Mouse (Mus musculus) frontal cortex, postnatal 25 days (tissue): Measurements from ENCODE around the gene Thap11.
A peak's percentile ranks its signal among the peaks of the same experiment; 100 is the strongest.
"Not testable (repeated sequence)": the region's sequence is repeated elsewhere in the genome, so short reads cannot be mapped to it uniquely, and the experiment has no call there.

ENCODE experiments used
- DNase-seq, 2 experiments: peaks; one replicate each; pipeline ENCODE4 v3.0.0; 2022; ENCODE audit warnings: low spot score in 2 of 2

The Thap11 gene

GRCm38 (mm10) chr8:105854715-105855216 is at the start of gene Thap11:
Gene Thap11 (plus strand): TSS chr8:105855132.
- DNase-seq, result peak; percentile 82 to 83

DNA sequence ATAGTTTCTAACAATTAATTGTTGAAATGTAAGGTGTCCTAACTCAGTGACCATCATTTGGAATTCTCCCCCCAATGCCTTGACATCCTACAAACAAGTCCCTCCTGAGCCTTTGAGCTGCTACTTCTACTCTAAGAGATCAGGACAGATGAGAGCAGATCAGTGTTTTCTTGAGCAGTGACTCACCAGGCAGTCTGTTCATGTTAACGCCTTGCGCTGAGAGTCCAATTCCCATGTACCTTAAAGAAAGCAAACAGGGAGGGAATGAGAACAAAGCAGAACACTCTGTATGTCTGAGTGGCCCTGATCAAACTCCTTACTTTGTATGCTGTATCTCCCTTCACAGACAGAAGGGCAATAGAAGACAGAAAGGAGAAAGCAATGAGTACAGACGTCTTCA is 49.6 kb upstream of the Thap11 start:
- DNase-seq, result no peak

GRCm38 (mm10) chr8:105805964-105806363 is 49.0 kb upstream of the Thap11 start:
- DNase-seq, result no peak

GRCm38 (mm10) chr8:105807766-105808165 is 47.2 kb upstream of the Thap11 start:
- DNase-seq, result no peak

DNA sequence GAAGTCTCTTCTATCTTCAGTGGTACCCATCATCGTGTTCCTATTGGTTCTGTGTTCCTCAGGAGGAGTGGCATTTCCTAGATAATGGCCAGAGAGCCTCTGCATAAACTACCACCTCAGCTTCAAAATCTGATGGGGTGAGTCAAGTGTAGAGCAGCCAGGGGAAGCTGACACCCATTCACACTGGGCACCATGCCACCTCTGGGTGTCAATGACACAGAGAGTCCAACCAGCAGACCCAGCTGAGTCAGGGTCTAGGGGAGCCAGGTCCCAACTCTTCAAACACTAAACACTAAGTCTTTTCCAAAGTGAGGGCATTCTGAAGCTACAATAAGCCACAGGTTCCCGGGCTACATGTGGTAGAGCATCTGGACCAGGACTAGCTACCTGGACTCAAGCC is 46.5 kb upstream of the Thap11 start:
- no peak for DNase-seq

- no peak for DNase-seq
These were observed 44.6 kb upstream of the Thap11 start for GRCm38 (mm10) chr8:105810245-105810786.

- no peak for DNase-seq
These were observed 43.9 kb upstream of the Thap11 start for GRCm38 (mm10) chr8:105811061-105811460.

GRCm38 (mm10) chr8:105811543-105811942 is 43.4 kb upstream of the Thap11 start:
- DNase-seq, result no peak

- no peak for DNase-seq
These were observed 42.4 kb upstream of the Thap11 start for GRCm38 (mm10) chr8:105812511-105812910.

GRCm38 (mm10) chr8:105813241-105813640 is 41.7 kb upstream of the Thap11 start:
- DNase-seq, result no peak

GRCm38 (mm10) chr8:105819659-105820058 is 35.3 kb upstream of the Thap11 start:
- no peak for DNase-seq

GRCm38 (mm10) chr8:105820925-105821324 is 34.0 kb upstream of the Thap11 start:
- no peak for DNase-seq

GRCm38 (mm10) chr8:105825506-105825905 is 29.4 kb upstream of the Thap11 start:
- no peak for DNase-seq

DNA sequence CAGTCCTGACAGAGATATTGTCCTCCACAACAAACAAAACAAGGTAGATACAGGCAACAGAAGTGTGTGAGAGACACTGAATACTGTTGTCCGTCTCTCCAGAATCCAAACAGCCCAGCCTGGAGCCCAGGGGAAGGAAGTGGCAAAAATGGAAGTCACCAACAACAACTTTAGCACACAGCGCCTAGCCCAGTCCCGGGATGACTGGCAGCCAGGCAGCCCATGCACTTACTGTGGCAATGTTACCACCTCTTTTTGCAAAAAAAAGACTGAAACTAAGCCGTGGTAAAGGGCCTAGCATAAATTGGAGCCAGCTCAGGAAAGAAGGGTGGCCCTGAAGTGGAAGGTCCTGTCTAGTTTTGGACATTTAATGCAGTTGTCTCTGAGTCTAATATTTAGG is 28.6 kb upstream of the Thap11 start:
- DNase-seq, result no peak

DNA sequence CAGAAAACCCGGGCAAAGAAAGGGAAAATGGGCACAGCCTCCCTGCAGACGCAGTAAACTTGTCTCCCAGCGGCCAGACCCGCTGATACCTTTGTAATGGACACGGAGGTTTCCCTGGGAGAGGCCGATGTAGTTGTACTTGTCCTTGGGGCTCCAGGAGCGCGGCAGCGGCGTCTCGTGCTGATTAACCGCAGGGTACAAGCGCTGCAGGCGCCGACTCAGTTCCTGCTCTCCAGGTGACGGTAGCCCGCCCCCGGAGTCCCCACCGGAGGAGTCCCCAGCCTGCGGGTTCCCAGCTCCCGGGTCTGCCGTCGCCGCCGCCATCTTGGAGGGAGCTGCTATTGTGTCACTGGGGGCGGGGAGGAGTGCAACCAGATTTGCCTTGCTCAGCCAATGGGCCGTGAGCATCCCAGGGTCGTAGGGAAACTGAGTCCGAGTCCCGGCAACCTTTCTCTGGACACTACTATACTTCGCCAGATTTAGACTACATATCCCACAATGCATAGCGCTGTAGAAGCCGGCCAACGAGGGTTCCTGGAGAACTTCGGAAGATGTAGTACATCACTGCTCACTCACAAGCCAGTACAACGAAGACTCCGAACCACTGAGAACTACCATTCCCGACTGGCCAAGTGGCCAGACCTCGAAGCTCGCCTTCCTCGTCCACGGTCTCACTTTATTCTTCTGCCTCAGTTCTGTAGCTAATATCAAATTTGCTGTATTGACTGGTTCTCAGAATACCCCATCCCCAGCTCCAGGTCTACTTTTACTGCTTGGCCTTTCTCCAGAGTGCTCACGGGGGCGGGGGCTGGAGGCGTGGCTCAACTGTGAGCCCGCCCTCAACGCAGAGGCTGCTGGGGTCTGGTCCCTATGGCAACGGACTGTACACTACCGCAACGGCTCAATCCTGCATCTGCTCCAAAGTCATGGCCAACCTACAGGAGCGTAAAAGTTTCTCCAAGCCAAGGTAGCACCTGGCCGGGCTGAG is 27.8 kb upstream of the Thap11 start, which contains the start of the genes Ranbp10 and Tsnaxip1:
TSS of gene Ranbp10 (minus strand) at position 490 of the 988 bp plus-strand sequence.
TSS of gene Tsnaxip1 (plus strand) at position 871 of the 988 bp plus-strand sequence.
- DNase-seq, result peak; percentile 92 to 94

GRCm38 (mm10) chr8:105833740-105834139 is 21.2 kb upstream of the Thap11 start:
- not testable (repeated sequence) for DNase-seq

DNA sequence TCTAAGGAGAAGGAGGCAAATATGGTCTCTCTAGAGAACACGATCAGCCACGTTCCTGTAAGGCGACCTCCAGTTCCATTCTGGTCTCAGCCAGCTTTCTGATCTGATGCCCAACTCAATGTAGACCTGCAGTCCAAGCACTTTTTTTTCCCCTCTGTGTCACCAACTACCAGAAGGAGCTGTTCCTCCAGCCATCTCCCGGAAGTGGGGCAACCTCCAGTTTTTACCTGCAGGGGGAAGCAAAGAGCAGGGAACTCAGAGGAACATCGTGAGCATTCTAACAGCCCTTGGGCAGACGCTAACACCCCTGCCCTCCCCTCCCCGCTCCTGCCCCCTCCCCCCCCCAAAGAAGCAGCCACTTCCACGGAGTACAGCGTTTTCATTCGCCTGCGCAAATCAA is 19.6 kb upstream of the Thap11 start:
- peak; percentile 50 to 60 for DNase-seq

GRCm38 (mm10) chr8:105836991-105837390 is 17.9 kb upstream of the Thap11 start:
- DNase-seq, result no peak

- no peak for DNase-seq
These were observed 15.7 kb upstream of the Thap11 start for GRCm38 (mm10) chr8:105839209-105839608.

GRCm38 (mm10) chr8:105846678-105847077 is 8.3 kb upstream of the Thap11 start:
- no peak for DNase-seq

DNA sequence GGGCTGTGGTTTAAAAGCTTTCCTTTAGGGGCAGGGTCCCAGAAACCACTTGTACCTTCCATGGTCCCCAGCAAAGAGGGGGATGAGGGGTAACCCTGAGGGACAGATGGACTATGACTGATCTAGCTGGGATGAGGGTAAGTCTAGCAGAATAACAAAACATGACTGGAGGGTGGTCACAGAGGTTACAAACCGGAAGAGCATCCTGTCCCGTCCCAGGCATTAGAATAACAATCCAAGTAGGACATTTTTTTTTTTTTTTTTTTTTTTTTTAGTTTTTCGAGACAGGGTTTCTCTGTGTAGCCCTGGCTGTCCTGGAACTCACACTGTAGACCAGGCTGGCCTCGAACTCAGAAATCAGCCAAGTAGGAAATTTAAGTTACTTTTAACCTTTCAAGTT is 4.9 kb upstream of the Thap11 start:
- DNase-seq, result no peak

GRCm38 (mm10) chr8:105850611-105851010 is 4.3 kb upstream of the Thap11 start:
- DNase-seq, result no peak
